In the genomic region with DNA sequence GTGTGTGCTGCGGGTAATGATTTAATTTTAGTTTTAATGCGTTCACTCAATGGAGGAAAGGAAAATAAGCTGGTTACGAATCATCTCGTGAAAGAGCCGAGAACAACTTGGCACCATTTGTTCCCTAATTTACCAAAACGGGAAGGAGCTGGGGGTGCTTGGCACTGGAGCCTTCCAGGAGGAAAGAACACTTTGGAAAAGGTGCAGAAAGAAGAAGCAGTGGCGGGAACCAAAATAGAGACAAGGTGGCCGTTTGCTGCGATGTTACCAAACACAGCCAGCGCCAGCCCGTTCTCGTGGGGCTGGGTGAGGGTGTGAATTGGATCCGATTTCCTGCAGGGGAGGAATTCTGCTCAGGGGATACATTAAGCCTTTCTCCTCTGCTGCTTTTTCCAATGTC, we compare ENCODE assay signal across 10 mouse cellular contexts. TPM values are rescaled to one million over a fixed set of nuclear protein-coding genes. Genes with fewer than 3 reads are reported as not detected.
A peak's percentile ranks its signal among the peaks of the same experiment; 100 is the strongest.
DNase-seq lines count a peak whose midpoint lies in the region; ATAC-seq and TF ChIP-seq lines count a peak whose summit lies in the region.
"Had no signal": no experiment of that assay in that cellular context is flagged by ENCODE, and none has a peak within 500 bp of the region (broad histone marks: within the 10 kb centered on the region; RNA-seq: fewer than 3 reads in every experiment).

No protein-coding gene starts in this region.

- H3K9ac ChIP-seq in heart, embryonic 14.5 days (ENCODE audit: low read length) = no peak overlapping the region
- 0 out of 2 replicates have a peak overlapping the region, but pooled peaks have one; percentile 14 for H3K9ac ChIP-seq in forebrain, embryonic 16.5 days (replicated peaks; ENCODE audit: low read depth, low read length)
- no peak overlapping the region for H3K9ac ChIP-seq in neural tube, embryonic 12.5 days
- no peak overlapping the region for H3K9ac ChIP-seq in lung, postnatal 0 days (replicated peaks; ENCODE audit: low read depth)

- no peak for TF ChIP-seq CTCF in lung, postnatal 0 days (IDR thresholded peaks at IDR 0.05)

- intact Hi-C loops in heart, postnatal 36 days (cut with DNase I) = no loop called here

- TF ChIP-seq EP300 in lung, postnatal 0 days (IDR thresholded peaks at IDR 0.05) = no peak

- no peak for ATAC-seq in heart, embryonic 14.5 days (ENCODE audit: insufficient number of reproducible peaks, insufficient read depth, low FRiP score, low read depth)
- peak; percentile 24; the same call in 1 of the 2 replicates for ATAC-seq in forebrain, embryonic 16.5 days
- ATAC-seq in neural tube, embryonic 12.5 days (ENCODE audit: low FRiP score, low read depth) = no peak
- ATAC-seq in lung, postnatal 0 days = no peak

- H3K4me3 ChIP-seq in heart, embryonic 14.5 days (ENCODE audit: control insufficient read depth in 1 of 2, insufficient read depth in 1 of 2, low read depth in 1 of 2, low read length in 2 of 2) = no peak overlapping the region
- H3K4me3 ChIP-seq in forebrain, embryonic 16.5 days (replicated peaks; ENCODE audit: low read length) = peak overlapping the region; percentile 16; the same call in 1 of the 2 replicates
- no peak overlapping the region for H3K4me3 ChIP-seq in neural tube, embryonic 12.5 days
- H3K4me3 ChIP-seq in lung, postnatal 0 days (ENCODE audit: low read depth, low read length) = no peak overlapping the region

- no peak for DNase-seq in heart, postnatal 36 days
- DNase-seq in left cerebral cortex, adult 8-10 months (ENCODE audit: low spot score in 2 of 2) = peak; percentile 30 to 69
- no peak for DNase-seq in embryo, embryonic 10.5 days (ENCODE audit: low spot score)
- DNase-seq in cerebellum, adult 11-12 months = no peak
- DNase-seq in lung, postnatal 0 days (ENCODE audit: low spot score) = no peak

- no peaks in the 10 kb centered on the region for H3K27me3 ChIP-seq in heart, embryonic 14.5 days (ENCODE audit: control insufficient read depth, insufficient read depth, low read length)
- no peaks in the 10 kb centered on the region for H3K27me3 ChIP-seq in forebrain, embryonic 16.5 days (replicated peaks; ENCODE audit: control insufficient read depth, insufficient read depth, low read length)
- H3K27me3 ChIP-seq in neural tube, embryonic 12.5 days (replicated peaks) = no peaks in the 10 kb centered on the region
- no peaks in the 10 kb centered on the region for H3K27me3 ChIP-seq in lung, postnatal 0 days (replicated peaks; ENCODE audit: insufficient read depth, low read length)
- H3K27me3 ChIP-seq: CH12.LX had no signal

- no peak overlapping the region for H3K27ac ChIP-seq in heart, embryonic 14.5 days (replicated peaks in 1 of 2; ENCODE audit: control insufficient read depth in 1 of 2, insufficient read depth in 1 of 2, low read depth in 2 of 2, low read length in 2 of 2)
- peak overlapping the region; percentile 77 for H3K27ac ChIP-seq in forebrain, embryonic 16.5 days (ENCODE audit: low read length)
- peak overlapping the region; percentile 50; the same call in 1 of the 2 replicates for H3K27ac ChIP-seq in neural tube, embryonic 12.5 days
- H3K27ac ChIP-seq in lung, postnatal 0 days (ENCODE audit: low read length) = no peak overlapping the region

- peaks cover 0 to 2% of the 10 kb centered on the region in 2 experiments; a peak in 1 of 4 replicates for H3K4me1 ChIP-seq in heart, embryonic 14.5 days (ENCODE audit: control insufficient read depth in 2 of 2, insufficient read depth in 2 of 2, low read length in 2 of 2)
- peaks cover 33% of the 10 kb centered on the region for H3K4me1 ChIP-seq in forebrain, embryonic 16.5 days (replicated peaks; ENCODE audit: control insufficient read depth, insufficient read depth, low read length)
- H3K4me1 ChIP-seq in neural tube, embryonic 12.5 days = peaks cover 26% of the 10 kb centered on the region
- H3K4me1 ChIP-seq in lung, postnatal 0 days (ENCODE audit: insufficient read depth, low read depth, low read length) = no peaks in the 10 kb centered on the region

- peak overlapping the region; percentile 19; the same call in 1 of the 2 replicates for H3K4me2 ChIP-seq in heart, embryonic 14.5 days (ENCODE audit: low read length)
- peak overlapping the region; percentile 47 for H3K4me2 ChIP-seq in forebrain, embryonic 16.5 days (ENCODE audit: low read length)
- peak overlapping the region; percentile 31 for H3K4me2 ChIP-seq in neural tube, embryonic 12.5 days (replicated peaks)
- no peak overlapping the region for H3K4me2 ChIP-seq in lung, postnatal 0 days (replicated peaks; ENCODE audit: low read depth, low read length)

- 19% methylated on average over 13 of the region's 13 CpGs for WGBS in heart, embryonic 14.5 days
- WGBS in forebrain, embryonic 16.5 days = 9% methylated on average over 13 of the region's 13 CpGs
- WGBS in neural tube, embryonic 12.5 days = 35% methylated on average over 13 of the region's 13 CpGs
- WGBS in lung, postnatal 0 days = 32% methylated on average over 13 of the region's 13 CpGs

- no peaks in the 10 kb centered on the region for H3K9me3 ChIP-seq in heart, embryonic 14.5 days (ENCODE audit: control insufficient read depth, low read length)
- no peaks in the 10 kb centered on the region for H3K9me3 ChIP-seq in forebrain, embryonic 16.5 days (ENCODE audit: control insufficient read depth, low read length)
- no peaks in the 10 kb centered on the region for H3K9me3 ChIP-seq in neural tube, embryonic 12.5 days
- no peaks in the 10 kb centered on the region for H3K9me3 ChIP-seq in lung, postnatal 0 days (ENCODE audit: low read length)

- H3K36me3 ChIP-seq in heart, embryonic 14.5 days (ENCODE audit: control insufficient read depth, insufficient read depth, low read length) = no peaks in the 10 kb centered on the region
- no peaks in the 10 kb centered on the region for H3K36me3 ChIP-seq in forebrain, embryonic 16.5 days (ENCODE audit: control insufficient read depth, insufficient read depth)
- H3K36me3 ChIP-seq in neural tube, embryonic 12.5 days = no peaks in the 10 kb centered on the region
- H3K36me3 ChIP-seq in lung, postnatal 0 days (ENCODE audit: insufficient read depth, low read length) = no peaks in the 10 kb centered on the region

RNA-seq across cellular contexts. Expression of a gene that starts 38.5 kb away (rescaled TPM):
- 0.49 and 0.67 TPM in 2 replicates for polyA plus RNA-seq in heart, embryonic 14.5 days (2014; fragmentation: Nextera tagmentation; extraction: Ambion mirVana)
- under 1 TPM in 1 of 2 experiments, not detected in 1; 0.24 TPM for total RNA-seq in heart, postnatal 36 days (2021)
- 9.9 and 12.0 TPM in 2 replicates for polyA plus RNA-seq in forebrain, embryonic 16.5 days (2015; fragmentation: Nextera tagmentation; extraction: Ambion mirVana)
- 10 to 100 TPM; 14.6 to 19.4 (median 17.7) TPM for total RNA-seq in left cerebral cortex, adult 8-10 months (2022)
- polyA plus RNA-seq in neural tube, embryonic 12.5 days (2016; fragmentation: Nextera tagmentation; extraction: Ambion mirVana) = 33.8 and 42.4 TPM in 2 replicates
- polyA plus RNA-seq in lung, postnatal 0 days (2015; fragmentation: Nextera tagmentation; extraction: Ambion mirVana) = 4.7 and 5.9 TPM in 2 replicates
- total RNA-seq: granulocyte monocyte progenitor cell, adult 5-6 weeks had no signal

Comparison
In these comparisons a context has a peak if more than half of its experiments do, and no peak if none do; other contexts are left out.
1. H3K27ac ChIP-seq: peak in forebrain, embryonic 16.5 days (single experiment) and neural tube, embryonic 12.5 days (single experiment); none in heart, embryonic 14.5 days (0 of 2) and lung, postnatal 0 days (single experiment).
2. DNase-seq: peak in left cerebral cortex, adult 8-10 months (2 of 2); none in heart, postnatal 36 days (0 of 2), embryo, embryonic 10.5 days (single experiment), cerebellum, adult 11-12 months (single experiment) and lung, postnatal 0 days (single experiment).